8 mouse cellular contexts compared by ENCODE assay signal in the genomic region with DNA sequence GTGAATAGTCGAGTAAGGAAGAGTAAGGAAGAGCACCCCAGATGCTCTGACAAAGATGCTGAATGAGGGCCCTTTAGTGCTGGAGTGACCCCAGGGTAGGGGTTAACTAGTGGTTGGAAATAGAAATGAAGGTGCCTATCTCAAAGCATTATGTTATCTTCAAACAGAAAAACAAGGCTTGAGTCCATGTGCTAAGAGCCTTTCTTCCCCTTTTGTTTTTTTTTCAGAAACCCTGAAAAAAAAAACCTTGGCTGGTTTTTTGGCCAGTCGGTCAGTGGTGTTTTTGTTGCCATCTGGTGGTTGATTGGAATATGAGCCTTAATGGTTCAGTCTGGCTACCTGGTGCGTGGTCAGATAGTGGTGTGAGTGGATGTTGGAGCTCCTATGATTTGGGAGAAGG. TPM values are rescaled to one million over a fixed set of nuclear protein-coding genes. Genes with fewer than 3 reads are reported as not detected.
A peak's percentile ranks its signal among the peaks of the same experiment; 100 is the strongest.
DNase-seq lines count a peak whose midpoint lies in the region; ATAC-seq lines count a peak whose summit lies in the region.

No protein-coding gene starts in this region.

- H3K9me3 ChIP-seq in hindbrain, embryonic 11.5 days (ENCODE audit: control insufficient read depth, low read length), result no peaks in the 10 kb centered on the region
- no peaks in the 10 kb centered on the region for H3K9me3 ChIP-seq in hindbrain, embryonic 12.5 days (replicated peaks)

- ATAC-seq in hindbrain, embryonic 11.5 days (ENCODE audit: low FRiP score), result 0 out of 2 replicates have a peak, but pooled peaks have one; percentile 33
- no peak for ATAC-seq in hindbrain, embryonic 12.5 days (ENCODE audit: low FRiP score)
- peak; percentile 38 to 65; a peak in 2 of 4 replicates for ATAC-seq in hematopoietic stem cell, adult 5-6 weeks (replicated peaks in 1 of 2; ENCODE audit: insufficient read depth in 1 of 2, low FRiP score in 2 of 2, low TSS enrichment in 1 of 2, low read depth in 1 of 2, poor library complexity in 2 of 2, severe bottlenecking in 2 of 2)

- no peaks in the 10 kb centered on the region for H3K36me3 ChIP-seq in hindbrain, embryonic 11.5 days (ENCODE audit: control insufficient read depth, insufficient read depth, low read length)
- no peaks in the 10 kb centered on the region for H3K36me3 ChIP-seq in hindbrain, embryonic 12.5 days

- WGBS in hindbrain, embryonic 11.5 days, result 27% methylated on average over 3 of the region's 3 CpGs
- 37% methylated on average over 3 of the region's 3 CpGs for WGBS in hindbrain, embryonic 12.5 days

- H3K27ac ChIP-seq in hindbrain, embryonic 11.5 days (ENCODE audit: low read depth, low read length), result no peak overlapping the region
- H3K27ac ChIP-seq in hindbrain, embryonic 12.5 days, result no peak overlapping the region

- no peaks in the 10 kb centered on the region for H3K27me3 ChIP-seq in hindbrain, embryonic 11.5 days (ENCODE audit: control insufficient read depth, insufficient read depth, low read length)
- no peaks in the 10 kb centered on the region for H3K27me3 ChIP-seq in hindbrain, embryonic 12.5 days

- peak; percentile 53 for DNase-seq in hindbrain, embryonic 11.5 days (ENCODE audit: low spot score)
- DNase-seq in 3T3-L1 (ENCODE audit: low read depth, low spot score), result peak; percentile 77
- DNase-seq in NIH3T3 (ENCODE audit: low read depth), result peak; percentile 48
- no peak for DNase-seq in urinary bladder, adult 2 months (ENCODE audit: low spot score)
- DNase-seq in adrenal gland, adult 8-10 months, result no peak
- no peak for DNase-seq in Muller cell, postnatal 12 days (ENCODE audit: inconsistent ontology term)

- no peak overlapping the region for H3K4me3 ChIP-seq in hindbrain, embryonic 11.5 days (ENCODE audit: low read depth, low read length)
- no peak overlapping the region for H3K4me3 ChIP-seq in hindbrain, embryonic 12.5 days

- no peak overlapping the region for H3K4me2 ChIP-seq in hindbrain, embryonic 11.5 days (replicated peaks; ENCODE audit: low read depth, low read length)
- H3K4me2 ChIP-seq in hindbrain, embryonic 12.5 days (replicated peaks), result no peak overlapping the region

- no peak overlapping the region for H3K9ac ChIP-seq in hindbrain, embryonic 11.5 days (ENCODE audit: low read depth, low read length)
- H3K9ac ChIP-seq in hindbrain, embryonic 12.5 days, result no peak overlapping the region

- H3K4me1 ChIP-seq in hindbrain, embryonic 11.5 days (replicated peaks; ENCODE audit: control insufficient read depth, insufficient read depth, low read length), result no peaks in the 10 kb centered on the region
- H3K4me1 ChIP-seq in hindbrain, embryonic 12.5 days, result no peaks in the 10 kb centered on the region

RNA-seq across cellular contexts. Expression of a gene that starts 19.7 kb away (rescaled TPM):
- 0.21 and 0.32 TPM in 2 replicates for polyA plus RNA-seq in hindbrain, embryonic 11.5 days (2014; fragmentation: Nextera tagmentation; extraction: Ambion mirVana)
- 0.57 and 0.67 TPM in 2 replicates for polyA plus RNA-seq in hindbrain, embryonic 12.5 days (2016; fragmentation: Nextera tagmentation; extraction: Ambion mirVana)
- total RNA-seq in hematopoietic stem cell, adult 5-6 weeks (2017), result not detected in 2 replicates
- 4.9 and 6.2 TPM in 2 replicates for polyA plus RNA-seq in urinary bladder, adult 2 months (2012; rRNA removed)
- 1 to 10 TPM in 2 of 4 experiments, under 1 TPM in 2; 0.61 to 2.3 (median 1.1) TPM for total RNA-seq in adrenal gland, adult 8-10 months (2022)

RNA-seq across cellular contexts. Expression of a gene that starts 45.3 kb away (rescaled TPM):
- polyA plus RNA-seq in hindbrain, embryonic 11.5 days (2014; fragmentation: Nextera tagmentation; extraction: Ambion mirVana), result 4.6 and 4.7 TPM in 2 replicates
- polyA plus RNA-seq in hindbrain, embryonic 12.5 days (2016; fragmentation: Nextera tagmentation; extraction: Ambion mirVana), result 8.1 and 8.3 TPM in 2 replicates
- total RNA-seq in hematopoietic stem cell, adult 5-6 weeks (2017), result 16.3 and 16.8 TPM in 2 replicates
- polyA plus RNA-seq in urinary bladder, adult 2 months (2012; rRNA removed), result 0.18 and 0.19 TPM in 2 replicates
- total RNA-seq in adrenal gland, adult 8-10 months (2022), result 1 to 10 TPM in 3 of 4 experiments, under 1 TPM in 1; 0.91 to 2.5 (median 1.3) TPM

Comparison
In these comparisons a context has a peak if more than half of its experiments do, and no peak if none do; other contexts are left out.
1. DNase-seq: peak in hindbrain, embryonic 11.5 days (single experiment), 3T3-L1 (single experiment) and NIH3T3 (single experiment); none in urinary bladder, adult 2 months (single experiment), adrenal gland, adult 8-10 months (single experiment) and Muller cell, postnatal 12 days (single experiment).